Mouse (Mus musculus) erythroblast, embryonic 14.5 days (primary cell): Measurements from ENCODE around the gene Anks1b.

Experiments used
- GATA1 ChIP-seq: IDR thresholded peaks from 2 replicates; pipeline ENCODE4 v1.6.1; 2012; ENCODE audit warnings: low read length, inconsistent platforms, mixed read lengths
- TAL1 ChIP-seq: IDR thresholded peaks from 3 replicates; pipeline ENCODE4 v1.6.1; 2012; ENCODE audit warnings: low read length, inconsistent platforms, mixed read lengths

GRCm38 (mm10) chr10:89872501-89873145, 686 bp upstream of the Anks1b start:
- TF ChIP-seq TAL1 (no peak), GATA1 (no peak)
